Mouse (Mus musculus) left cerebral cortex, adult 8-10 months (tissue): ENCODE measurements at regions not wholly inside any gene's neighbourhood (a gene's known extent, or its start where the extent isn't known, plus 50 kb on each side); places are given as distances from the start of the nearest gene placed in this dataset.

ENCODE experiments used
- DNase-seq, 2 experiments: peaks; one replicate each; pipeline ENCODE4 v3.0.0; 2022; ENCODE audit warnings: low spot score in 2 of 2

DNA sequence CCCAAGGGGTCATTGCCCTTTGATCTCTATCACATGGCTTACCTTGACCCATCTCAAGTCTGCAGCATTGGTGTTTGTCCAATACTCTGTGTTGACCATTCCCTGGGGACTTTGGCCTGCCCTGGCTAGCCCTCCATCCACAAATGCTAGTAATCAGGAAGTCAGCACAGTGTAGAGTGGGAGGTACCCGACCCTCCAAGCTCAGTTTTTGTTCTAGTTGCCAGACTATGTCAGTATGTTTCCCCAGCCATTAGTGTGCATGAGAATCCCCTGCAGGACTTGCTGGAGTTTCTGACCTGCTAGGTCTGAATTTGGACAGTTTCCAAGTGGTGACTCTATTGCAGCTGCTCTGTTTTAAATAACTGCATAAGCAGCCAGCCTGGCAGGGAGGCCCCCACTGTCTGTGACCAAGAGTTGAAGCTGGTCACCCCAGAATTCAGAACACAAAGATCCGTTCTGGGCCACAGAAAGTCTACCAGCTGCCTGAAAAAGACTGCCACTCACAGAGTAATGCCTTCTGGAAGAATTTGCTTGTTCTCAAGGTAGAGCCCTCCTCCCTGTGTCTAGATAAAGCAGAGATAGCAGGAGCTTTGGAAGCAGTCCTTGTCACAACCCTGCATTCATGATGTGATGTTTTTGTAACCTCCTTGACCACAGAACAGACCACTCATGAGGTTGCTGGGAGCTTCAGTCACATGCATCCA, 118.0 kb upstream of the Slc22a23 start:
- DNase-seq, result no peak

DNA sequence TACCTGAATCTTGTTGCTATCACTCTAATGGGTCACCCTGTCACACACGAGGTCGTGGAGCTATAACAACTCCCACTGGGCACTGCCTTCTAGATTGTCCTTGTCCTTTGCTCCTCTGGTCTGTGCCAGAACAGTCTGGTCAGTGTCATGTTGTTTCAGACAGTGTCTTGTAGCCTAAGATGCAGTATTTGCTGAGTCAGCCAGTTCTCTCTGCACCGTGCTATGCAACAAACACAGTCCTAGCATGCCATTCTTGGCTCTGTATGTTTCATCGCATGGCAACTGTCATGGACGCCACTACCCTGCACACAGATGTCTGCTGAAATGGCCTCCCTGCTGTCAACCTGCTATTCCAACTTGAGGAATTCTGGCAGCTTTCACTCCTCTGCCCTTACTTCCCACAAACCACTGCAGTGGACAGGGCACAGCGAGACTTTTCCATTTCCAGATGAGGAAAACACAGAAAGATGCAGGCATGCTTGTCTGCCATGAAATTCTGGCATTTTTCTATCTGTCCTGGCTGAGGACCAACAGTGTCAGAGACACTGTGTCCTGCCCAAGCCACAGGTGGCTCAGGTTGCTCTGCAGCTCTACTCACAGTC, 117.3 kb upstream of the Slc22a23 start:
- no peak for DNase-seq

DNA sequence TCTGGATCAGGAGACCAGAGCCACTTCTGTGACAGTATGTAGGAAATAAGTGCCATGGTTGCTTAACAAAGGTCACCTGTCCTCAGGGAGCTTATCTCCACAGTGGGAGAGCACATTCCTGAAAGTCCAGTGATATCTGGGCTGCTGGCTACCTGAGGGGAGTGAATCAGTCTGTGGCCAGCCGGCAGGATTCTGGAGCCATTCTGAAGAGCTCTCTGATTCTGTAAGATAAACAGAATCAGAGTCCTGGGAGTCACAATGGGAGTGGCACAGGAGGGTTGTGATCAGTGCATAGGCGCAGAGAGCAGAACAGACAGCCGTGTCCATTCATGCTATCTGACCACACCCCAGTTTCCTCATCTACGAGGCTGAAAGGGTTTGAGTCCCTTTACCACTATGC, 116.0 kb upstream of the Slc22a23 start:
- DNase-seq, result no peak

DNA sequence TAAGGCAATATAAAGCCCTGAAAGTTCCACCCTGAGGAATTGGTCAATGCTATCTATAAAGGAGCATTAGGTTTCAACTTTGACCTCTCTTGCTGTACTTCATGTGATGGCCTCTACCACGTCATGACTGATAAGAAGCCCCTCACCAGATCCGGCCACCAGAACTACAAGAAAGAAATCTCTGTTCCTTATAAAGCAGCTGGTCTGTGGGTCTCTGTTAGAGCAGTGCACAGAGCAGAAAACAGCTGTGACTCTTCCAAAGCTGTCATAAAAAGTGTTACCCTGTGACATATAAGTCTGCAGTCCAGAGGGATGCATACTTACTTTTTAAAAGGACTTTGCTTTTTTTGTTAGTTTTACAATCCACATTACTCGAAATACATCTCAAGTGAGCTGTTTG, 111.1 kb upstream of the Slc22a23 start:
- DNase-seq, result no peak

DNA sequence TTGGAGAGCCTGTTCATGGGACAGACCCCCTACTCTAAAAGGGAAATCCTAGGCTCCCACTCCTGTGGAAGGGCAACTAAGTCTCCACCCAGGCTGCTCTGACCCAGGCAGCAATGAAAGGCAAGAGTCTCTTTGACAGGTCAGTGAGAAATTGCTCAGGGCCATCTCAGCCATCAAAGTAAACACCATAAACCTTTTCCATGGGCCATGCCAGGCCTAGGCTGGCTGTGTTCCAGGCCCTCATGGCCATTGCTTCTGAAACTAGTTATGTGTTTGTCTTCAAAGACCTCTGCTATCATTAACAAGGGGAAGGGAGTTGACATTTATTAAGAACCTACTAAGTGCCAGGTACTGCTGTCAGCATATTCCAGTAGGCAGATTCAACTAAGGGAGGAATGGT, 101.8 kb upstream of the Slc22a23 start:
- no peak for DNase-seq

DNA sequence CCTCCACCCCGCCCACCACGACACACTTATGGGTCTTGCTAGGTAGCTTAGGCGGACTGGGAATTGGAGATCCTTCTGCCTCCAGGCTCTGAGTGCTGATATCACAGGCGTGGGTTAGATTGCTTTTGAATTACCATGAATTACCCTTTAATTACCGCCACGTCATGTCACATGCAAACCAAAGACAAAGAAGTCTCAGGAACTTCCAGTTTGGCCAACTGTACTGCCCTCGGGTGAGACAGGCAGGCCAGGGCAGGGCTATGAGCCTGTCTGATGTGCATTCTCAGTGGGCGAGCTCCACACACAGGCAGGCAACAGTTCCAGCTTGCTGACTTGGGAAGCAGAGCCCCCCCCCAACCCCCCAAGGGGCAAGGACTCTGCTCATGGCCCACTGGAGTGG, 101.3 kb upstream of the Slc22a23 start:
- no peak for DNase-seq

DNA sequence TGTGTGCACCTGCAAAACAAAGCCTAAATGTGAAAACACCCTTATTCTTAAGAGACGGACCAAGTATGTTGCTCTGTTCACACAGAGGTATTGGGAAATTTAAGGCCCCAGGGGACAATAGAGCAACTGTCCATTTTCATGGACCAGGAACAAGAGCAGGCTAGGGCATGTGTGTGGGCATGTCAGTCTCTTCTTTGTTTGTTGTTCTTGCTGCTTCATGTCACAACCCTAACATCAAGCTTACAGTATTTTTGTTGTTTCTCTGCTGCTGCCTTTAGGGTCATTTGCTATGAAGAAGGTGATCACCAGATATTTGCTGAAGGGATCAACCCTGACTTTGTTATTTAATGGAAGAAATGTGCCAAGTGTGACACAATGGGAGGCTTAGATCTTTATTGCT, 96.4 kb upstream of the Slc22a23 start:
- DNase-seq, result no peak

DNA sequence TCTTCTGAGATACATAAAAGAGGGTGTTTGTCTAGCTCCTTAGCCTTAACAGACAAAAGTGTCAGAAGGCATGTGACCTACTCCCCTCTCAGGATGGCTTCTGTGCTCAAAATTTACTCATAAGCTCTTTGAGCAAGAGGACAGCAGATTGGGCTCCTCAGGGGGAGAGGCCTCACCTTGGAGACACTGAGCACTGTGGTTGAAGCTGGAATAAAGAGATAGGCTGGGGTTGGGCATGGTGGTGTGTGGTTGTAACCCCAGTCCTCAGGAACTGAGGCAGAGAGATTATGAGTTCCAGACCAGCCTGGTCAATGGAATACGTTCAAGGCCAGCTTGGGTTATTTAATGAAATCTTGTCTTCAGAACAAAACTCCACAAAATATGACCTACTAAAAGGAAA, 82.5 kb upstream of the Slc22a23 start:
- no peak for DNase-seq

DNA sequence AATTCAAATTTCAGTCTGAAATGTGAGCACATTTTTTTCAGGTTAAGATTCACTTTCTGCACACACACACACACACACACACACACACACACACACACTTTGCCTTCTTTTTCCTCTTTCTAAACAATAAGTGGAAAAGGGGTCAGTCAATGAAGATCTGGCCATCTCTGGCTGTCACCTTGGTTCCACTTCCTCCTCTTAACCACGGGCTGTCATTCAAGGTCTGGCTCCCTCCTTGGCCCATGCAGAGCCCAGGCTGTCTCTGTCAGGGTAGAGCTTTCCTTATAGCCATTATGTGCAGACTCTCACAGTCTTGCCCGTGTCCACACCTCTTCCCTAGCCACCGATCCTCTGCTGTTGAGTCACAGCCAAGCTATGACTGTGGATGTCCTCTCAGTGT, 79.9 kb upstream of the Slc22a23 start:
- DNase-seq, result no peak

DNA sequence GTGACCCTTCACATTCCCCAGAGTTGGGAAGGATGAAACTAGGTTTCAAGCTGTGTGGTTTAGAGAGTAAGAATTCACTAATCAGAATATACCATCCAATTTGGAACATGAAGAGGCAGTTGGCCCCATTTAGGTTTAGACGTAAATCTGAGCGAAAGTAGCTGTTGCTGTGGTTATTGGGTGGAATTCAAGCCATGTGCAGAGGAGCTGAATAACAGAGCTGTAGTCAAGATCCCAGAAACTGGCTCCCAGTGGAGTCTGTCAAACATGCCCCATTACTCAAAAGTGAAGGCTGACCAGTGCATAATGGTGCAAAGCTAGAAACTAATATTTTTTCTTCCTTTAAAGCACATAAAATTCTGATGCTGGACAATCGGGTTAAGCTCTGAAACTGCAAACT, 76.7 kb upstream of the Slc22a23 start:
- no peak for DNase-seq

DNA sequence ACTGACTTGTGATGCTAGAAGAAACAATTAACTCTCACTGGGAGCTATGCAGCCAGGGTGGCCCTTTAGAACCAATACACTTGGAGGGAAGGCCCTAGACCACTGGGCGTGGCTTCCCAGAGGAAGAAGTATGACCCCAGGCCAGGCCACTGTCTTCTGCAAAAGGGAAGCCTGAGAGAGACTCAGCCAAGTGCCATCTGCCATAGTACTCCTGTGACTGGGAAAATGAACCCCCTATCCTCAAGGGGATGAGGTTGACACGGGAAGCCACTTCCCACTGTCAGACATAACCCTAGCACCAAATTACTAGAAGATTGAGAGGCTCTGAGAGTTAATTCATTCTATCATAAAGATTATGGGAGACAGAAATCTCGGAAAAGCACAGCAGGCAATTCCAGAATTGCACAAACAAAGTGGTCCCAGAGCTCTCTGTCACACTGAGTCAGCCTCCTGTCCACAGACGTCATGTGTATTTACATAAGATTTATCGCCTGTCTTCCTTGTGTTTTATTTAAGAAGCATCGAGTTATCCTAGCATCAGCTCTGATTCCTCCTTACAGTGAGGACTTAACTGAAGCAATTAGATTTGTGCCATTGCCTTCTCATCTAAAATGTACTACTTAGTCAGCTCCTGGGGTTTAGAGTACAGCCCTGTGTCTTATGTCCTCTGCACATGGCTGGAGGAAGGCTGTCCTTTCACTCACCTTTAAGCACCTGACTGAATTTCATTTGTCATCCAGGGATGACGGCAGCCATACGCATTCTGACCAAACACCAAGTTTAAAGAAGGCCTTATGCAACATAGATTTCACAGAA, 75.6 kb upstream of the Slc22a23 start:
- DNase-seq, result no peak

DNA sequence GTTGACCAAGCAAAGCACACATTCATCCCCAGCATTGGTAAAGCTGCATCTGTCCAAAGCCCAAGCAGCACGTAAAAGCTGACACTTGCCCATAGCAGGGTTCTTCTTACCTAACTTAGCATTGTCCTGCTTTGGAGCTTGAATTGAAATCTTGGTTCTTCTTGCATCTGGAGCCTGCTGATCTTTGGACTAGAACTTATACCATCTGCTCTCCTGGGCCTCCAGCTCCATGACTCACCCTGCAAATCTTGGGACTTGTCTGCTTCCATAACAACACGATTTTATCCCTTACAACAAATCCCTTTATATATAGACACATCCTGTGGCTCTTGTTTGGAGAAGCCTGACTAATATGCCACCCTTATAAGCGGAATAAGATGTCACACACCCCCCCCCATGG, 74.1 kb upstream of the Slc22a23 start:
- peak in 1 of 2 experiments; percentile 41 for DNase-seq

DNA sequence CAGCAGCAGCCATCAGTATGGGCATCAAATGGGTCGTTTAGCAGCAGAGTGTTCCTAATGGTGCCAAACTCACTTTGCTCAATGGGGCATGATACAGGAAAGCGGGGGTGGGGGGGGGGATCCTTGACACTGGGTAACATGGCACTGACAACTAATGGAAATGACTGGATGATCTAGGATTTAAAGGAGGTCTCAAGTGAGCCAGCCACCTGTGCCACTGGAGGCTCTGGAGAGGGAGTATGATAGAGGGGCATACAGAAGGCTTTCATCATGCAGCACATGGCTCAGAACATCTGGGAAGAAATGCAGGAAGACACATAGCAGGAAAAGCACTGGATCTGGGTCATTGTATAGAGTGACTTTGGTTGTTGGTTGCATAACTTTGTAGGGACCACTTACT, 71.6 kb upstream of the Slc22a23 start:
- no peak for DNase-seq

DNA sequence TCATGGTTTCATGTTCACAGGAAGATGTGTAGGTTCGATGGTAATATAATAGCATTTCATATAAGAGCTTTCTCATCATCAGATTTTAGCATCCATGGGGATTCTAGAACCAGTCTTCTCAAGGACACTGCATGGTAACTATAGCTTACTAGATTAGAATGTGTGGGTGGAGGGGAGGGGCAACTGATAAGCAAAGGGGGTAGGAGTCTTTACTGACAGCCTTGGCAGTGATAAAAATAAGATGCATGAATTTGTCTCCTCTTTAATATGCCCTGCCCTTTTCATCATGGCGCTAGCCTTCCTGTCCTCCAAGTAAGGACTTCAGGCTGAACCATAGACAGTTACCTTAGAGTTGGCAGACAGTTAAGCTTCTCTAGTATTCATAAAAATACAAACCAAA, 69.6 kb upstream of the Slc22a23 start:
- no peak for DNase-seq

DNA sequence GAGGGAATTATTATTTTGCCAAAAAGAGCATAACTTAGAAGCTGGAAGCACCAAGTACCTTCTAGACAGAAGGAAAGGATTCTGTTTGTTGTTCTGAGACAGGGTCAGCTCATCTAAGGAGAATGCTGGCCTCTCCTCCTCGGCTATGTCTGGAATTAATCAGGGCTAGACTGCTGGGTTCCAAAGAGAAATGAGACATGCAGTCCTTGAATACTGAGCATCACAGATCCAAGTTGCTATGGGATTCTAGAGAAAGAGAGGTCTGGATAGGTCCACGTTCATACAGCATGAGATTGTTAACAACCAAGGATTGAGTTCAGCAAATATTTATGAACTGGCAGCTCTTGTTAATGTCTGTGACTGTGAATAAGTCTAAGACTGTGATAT, 63.7 kb upstream of the Slc22a23 start:
- no peak for DNase-seq

DNA sequence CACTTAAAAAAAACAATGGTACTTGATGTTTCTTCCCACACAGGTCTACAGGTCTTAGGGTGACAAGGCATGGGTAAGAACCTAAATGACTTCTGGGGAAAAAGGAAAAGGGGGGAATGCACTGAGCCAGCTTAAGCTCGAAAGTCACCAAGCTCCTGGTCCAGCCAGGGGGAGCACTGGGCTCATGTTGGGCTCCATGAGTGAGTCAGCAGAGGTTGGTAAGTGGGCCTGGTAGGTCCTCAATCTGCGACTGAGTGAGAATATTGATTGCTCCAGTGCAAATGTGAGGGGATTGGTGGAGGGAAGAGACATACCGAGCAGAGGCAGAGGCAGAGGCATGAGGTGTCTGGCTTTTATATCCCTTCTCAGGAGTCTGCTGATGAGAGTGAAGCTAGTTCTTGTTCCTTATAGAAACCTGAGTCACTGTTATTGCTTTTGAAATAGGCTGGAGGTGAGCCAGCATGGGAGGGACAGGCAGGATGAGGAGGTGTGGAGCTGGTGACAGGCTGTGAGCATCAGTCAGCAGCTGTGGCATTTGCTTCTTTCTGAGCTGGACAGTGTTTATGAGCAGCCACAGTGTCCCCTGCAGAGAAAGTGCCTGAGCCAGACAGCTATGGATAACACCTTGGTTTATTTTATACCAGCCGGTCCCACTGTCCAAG, 63.2 kb upstream of the Slc22a23 start:
- peak; percentile 16 to 67 for DNase-seq

DNA sequence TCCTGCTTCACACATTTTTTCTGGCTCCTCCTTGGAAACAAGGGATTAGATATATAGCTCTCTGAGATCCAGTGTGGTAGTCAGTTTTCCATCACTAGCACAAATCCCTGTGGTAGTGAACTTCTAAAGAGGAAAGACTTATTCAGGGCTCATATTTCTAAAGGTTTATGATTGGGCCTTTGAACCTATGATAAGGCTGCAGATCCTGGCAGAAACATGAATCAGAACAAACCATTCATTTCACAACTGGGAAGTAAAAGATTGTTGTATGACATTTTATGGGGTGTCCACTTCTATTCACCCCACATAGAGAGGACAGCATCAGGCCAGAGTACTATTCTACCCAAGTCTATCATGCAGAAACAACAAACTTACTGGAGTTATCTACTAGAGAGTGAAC, 61.3 kb upstream of the Slc22a23 start:
- DNase-seq, result no peak

DNA sequence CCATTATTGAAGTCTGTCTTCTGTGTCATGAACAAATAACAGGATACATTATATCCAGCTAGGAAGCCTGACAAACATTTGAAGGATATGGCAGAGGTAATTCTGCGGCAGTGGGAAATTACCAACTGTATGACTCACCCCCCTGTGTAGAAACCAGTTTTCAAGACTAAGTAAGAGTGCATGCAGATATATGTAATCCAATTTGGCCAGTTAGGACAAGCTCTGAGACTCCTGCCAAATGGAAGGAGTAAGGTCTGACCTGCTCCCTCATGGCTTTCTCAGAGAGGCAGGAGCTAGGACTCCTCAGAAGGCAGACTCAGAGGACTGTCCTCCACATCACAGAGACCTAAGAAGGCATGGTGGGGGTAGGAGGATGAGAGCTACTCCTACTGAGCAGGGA, 57.6 kb upstream of the Slc22a23 start:
- no peak for DNase-seq

DNA sequence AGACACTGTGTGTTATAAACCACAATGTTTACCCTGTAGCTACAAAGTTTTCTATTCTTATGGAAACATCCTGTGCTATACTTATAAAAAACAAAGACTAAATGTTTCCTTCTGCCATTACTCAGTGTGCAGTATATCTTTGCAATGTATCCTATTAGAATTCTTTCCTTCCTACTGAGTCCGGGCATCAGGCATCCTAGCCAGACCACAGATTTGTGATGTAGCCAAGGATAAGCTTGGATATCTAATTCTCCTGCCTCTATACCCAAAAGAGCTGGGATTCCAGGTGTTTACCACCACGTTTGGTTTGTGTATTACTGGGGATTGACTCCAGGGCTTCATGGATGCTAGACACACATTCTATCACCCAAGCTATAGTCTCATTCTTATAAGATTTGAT, 56.0 kb upstream of the Slc22a23 start:
- DNase-seq, result no peak

DNA sequence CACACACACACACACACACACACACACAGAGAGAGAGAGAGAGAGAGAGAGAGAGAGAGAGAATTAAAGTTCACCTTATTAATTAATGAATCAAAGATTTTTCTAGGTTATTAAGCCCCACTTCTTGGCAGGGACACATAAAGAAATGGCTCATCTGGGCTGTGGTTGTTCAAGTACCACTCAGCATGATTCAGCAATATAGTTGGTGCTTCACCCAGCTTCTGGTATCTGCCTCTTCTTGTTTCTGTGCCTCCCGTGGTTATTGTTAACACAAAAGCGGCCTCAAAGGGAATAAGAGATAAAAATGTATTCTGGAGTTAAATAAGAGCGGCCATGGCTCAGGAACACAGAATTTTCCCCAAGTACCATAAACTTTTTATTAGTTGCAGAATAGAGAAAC, 53.9 kb upstream of the Slc22a23 start:
- no peak for DNase-seq

DNA sequence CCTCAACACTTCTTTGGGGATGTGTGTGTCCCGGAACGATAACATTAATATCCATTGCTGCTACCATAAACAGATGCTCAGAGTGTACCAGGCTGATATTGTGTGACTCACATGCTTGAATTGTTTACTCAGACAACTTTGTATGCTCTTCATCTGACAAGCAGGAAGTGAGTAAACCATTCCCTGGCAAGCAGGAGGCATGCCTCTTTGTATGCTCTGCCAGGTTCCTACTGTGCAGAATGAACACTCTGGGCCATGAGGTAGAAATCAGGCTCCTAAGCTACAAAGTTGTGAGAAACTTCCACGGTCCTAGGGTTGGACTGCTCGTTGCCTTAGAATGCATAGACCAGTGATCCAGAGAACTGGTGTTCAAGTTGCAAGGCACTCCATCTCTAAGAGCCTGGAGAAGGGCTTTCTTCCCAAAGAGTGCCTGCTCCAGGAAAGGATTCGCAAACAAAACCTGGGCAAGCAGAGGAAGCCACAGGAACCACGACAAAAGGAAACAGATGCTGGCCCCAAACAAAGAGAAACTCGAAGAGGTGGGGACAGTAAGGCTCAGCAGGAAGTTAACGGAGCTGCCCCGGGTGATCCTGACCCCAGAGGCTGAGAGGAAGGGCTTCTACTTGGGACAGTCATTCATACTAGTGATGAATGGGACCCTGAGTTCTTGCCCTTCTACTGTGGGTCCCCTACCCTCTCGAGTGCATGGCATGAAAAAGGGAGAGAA, 53.2 kb upstream of the Slc22a23 start:
- DNase-seq, result no peak

DNA sequence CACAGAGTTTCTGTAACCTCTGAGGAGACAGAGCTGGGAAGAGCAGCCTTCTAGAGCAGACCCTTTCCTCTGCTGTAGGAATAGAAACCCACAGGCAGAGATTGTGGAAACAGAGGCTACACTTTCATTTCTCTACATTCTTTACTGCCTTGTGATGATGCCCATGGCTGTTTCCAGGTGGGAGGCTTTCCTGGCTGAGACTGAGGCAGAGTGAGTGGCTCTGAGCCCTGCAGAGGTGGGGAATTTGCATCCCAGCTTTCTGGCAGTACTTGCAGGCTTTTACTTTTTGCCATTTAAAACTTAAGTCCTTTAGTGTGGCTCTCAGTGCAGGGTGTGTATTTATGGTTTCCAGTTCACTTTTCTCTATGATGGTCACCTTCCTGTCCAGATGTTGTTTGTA, 50.5 kb upstream of the Slc22a23 start:
- no peak for DNase-seq
